Mouse (Mus musculus) hindbrain, embryonic 12.5 days (tissue): Measurements from ENCODE around the gene Gm5114. TPM values are rescaled to one million over a fixed set of nuclear protein-coding genes. Genes with fewer than 3 reads are reported as not detected.
"Not testable (repeated sequence)": the region's sequence is repeated elsewhere in the genome, so short reads cannot be mapped to it uniquely, and the experiment has no call there.

Experiments used
- ATAC-seq: fragments of 200-750 bp; cut with Nextera tagmentation; 2 replicates; pipeline ENCODE4 v1.8.0; 2017; ENCODE audit warnings: moderate TSS enrichment; ENCODE audit not compliant: low FRiP score
- H3K27ac ChIP-seq: fragments of 300-500 bp; sonication (generic); 2 replicates; pipeline ENCODE4 v1.5.1; 2016; ENCODE audit warnings: mild to moderate bottlenecking
- H3K27me3 ChIP-seq: fragments of 300-500 bp; sonication (generic); 2 replicates; pipeline ENCODE4 v1.6.1; 2016; ENCODE audit warnings: mild to moderate bottlenecking
- H3K36me3 ChIP-seq: fragments of 300-500 bp; sonication (generic); 2 replicates; pipeline ENCODE4 v1.6.1; 2016; ENCODE audit warnings: mild to moderate bottlenecking
- H3K4me1 ChIP-seq: fragments of 300-500 bp; sonication (generic); 2 replicates; pipeline ENCODE4 v1.6.1; 2016
- H3K4me2 ChIP-seq: fragments of 300-500 bp; sonication (generic); replicated peaks from 2 replicates; pipeline ENCODE4 v1.6.1; 2016; ENCODE audit warnings: mild to moderate bottlenecking
- H3K4me3 ChIP-seq: fragments of 300-500 bp; sonication (generic); 2 replicates; pipeline ENCODE4 v1.5.1; 2016; ENCODE audit warnings: mild to moderate bottlenecking
- H3K9ac ChIP-seq: fragments of 300-500 bp; sonication (generic); 2 replicates; pipeline ENCODE4 v1.6.1; 2016; ENCODE audit warnings: mild to moderate bottlenecking, moderate library complexity
- H3K9me3 ChIP-seq: fragments of 300-500 bp; sonication (generic); replicated peaks from 2 replicates; pipeline ENCODE4 v1.6.1; 2016; ENCODE audit warnings: mild to moderate bottlenecking
- WGBS: fragments of 180-500 bp; shearing (Covaris S2); methylation state at CpG from one replicate; pipeline ENCODE4 v1.1.7; 2016; 5-methylcytosine and 5-hydroxymethylcytosine counted together
- microRNA-seq: library from miRNA; unstranded; fragments of <30 nt; microRNA quantifications from one replicate; pipeline ENCODE4, GENCODE M21; 2017
- polyA plus RNA-seq: library from polyadenylated mRNA; unstranded; fragments of >200 nt; fragmentation: Nextera tagmentation; extraction: Ambion mirVana; gene quantifications from 2 replicates; pipeline ENCODE4 v1.2.1, GENCODE M21; 2016

The Gm5114 gene
- not detected in 2 replicates for polyA plus RNA-seq

GRCm38 (mm10) chr7:39413060-39413459 is at the start of gene Gm5114:
TSS of gene Gm5114 (minus strand) at chr7:39413160.
- not testable (repeated sequence) for H3K4me3 ChIP-seq, H3K4me2 ChIP-seq, ATAC-seq, H3K9me3 ChIP-seq, H3K27ac ChIP-seq, H3K36me3 ChIP-seq, H3K4me1 ChIP-seq, H3K27me3 ChIP-seq, H3K9ac ChIP-seq
- WGBS = 60% methylated on average over 1 of the region's 1 CpGs

DNA sequence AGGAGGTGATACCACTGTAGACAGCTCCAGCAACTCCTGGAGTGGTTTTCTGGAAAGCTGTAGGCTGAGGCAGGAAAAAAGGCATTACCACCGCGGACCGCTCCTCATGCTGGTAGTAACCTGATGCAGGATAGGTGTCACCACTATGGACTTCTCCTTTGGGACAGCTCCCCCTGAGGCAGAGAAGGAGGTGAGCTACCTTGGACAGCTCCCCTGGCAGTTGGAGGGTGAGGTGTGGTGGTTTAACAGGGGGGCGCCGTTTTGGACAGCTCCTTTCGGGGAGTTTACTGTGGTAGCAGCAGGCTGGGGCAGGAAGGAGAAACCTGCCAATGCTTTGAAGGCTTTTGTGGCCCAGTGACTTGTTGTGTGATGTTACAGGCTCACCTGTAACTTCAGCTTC is 42.8 kb upstream of the Gm5114 start:
- H3K36me3 ChIP-seq = 0 out of 2 replicates have a peak, but pooled peaks cover 6% of the 10 kb centered on the region
- WGBS = 33% methylated on average over 6 of the region's 6 CpGs
- no peak overlapping the region for H3K9ac ChIP-seq
- no peaks in the 10 kb centered on the region for H3K27me3 ChIP-seq
- no peak overlapping the region for H3K4me3 ChIP-seq
- H3K4me2 ChIP-seq = no peak overlapping the region
- no peak overlapping the region for H3K27ac ChIP-seq
- no peaks in the 10 kb centered on the region for H3K9me3 ChIP-seq
- ATAC-seq = no peak
- H3K4me1 ChIP-seq = no peaks in the 10 kb centered on the region

DNA sequence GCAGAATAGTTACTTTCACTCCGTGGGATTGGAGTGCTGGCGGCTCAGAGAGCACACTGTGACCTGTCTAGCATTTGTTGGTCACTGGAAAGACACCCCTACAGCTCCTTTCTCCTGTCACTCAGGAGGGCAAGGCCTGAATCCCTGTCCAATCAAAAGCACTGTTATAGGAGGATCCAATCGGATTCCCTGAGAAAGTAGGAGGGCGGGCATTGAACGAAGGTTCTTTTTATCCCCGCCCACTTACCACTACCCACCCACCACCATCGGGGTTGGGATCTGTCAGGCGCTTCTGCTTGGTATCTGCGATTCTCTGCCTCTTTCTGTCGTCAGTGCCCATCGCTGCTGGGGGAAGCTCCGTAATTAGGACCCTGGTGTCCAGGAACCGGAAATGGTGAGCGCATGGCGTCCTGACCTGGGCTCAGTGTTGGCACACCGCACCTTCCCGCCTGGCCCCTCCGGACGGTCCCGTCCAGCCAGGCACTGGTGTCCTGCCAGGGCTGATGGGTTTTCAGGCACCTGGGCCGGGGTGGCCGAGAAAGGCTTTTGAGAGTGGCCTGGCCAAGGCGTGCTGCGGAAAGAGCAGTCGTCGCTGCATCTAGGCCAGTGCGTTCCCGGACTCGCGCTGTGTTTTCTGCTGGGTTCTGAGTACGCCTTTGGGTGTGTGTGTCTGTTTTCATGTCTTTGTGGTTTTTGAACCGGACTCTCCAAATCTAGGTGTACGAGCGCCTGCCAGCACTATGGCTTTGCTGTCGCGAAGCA is 36.5 kb upstream of the Gm5114 start:
- H3K4me1 ChIP-seq = peaks cover 9% of the 10 kb centered on the region
- H3K27ac ChIP-seq = peak overlapping the region; percentile 84
- H3K9me3 ChIP-seq = no peaks in the 10 kb centered on the region
- H3K4me3 ChIP-seq = peak overlapping the region; percentile 62
- 0 out of 2 replicates have a peak, but pooled peaks cover 6% of the 10 kb centered on the region for H3K36me3 ChIP-seq
- WGBS = 3% methylated on average over 36 of the region's 36 CpGs
- peak; percentile 99 for ATAC-seq
- peaks cover 3% of the 10 kb centered on the region; the same call in 1 of the 2 replicates for H3K27me3 ChIP-seq
- peak overlapping the region; percentile 77 for H3K4me2 ChIP-seq
- peak overlapping the region; percentile 79 for H3K9ac ChIP-seq

DNA sequence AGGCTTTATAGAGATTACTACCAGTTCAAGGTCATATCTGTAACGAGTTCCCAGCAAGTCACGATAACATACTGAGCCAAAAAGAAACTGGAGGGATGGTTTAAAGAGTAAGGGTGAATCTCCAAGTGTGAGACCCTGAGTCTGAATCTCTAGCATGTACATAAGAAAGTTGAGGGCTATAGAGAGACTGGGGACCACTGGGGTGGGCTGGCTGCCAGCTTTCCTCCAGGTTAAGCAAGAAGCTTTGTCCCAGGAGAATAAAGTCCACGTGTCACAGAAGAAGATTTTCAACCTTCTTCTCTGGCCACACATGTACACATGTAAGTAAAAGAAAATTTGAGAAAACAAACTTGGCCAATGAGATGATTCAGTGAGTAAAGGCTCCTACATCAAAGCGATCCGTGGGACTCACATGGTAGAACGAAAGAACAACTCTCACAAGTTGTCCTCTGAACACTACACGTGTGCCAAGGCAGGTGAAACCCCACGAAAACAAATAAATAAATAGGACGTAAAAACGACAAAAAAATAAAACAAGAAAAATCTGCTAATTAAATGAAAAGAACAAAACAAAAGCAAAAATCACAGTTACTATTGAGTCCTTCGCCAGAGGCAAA is 35.8 kb upstream of the Gm5114 start:
- 0 out of 2 replicates have a peak, but pooled peaks cover 6% of the 10 kb centered on the region for H3K36me3 ChIP-seq
- WGBS = 67% methylated on average over 11 of the region's 11 CpGs
- H3K4me1 ChIP-seq = peaks cover 9% of the 10 kb centered on the region
- H3K27ac ChIP-seq = no peak overlapping the region
- H3K4me2 ChIP-seq = peak overlapping the region; percentile 77
- peak overlapping the region; percentile 79; the same call in 1 of the 2 replicates for H3K9ac ChIP-seq
- H3K4me3 ChIP-seq = peak overlapping the region; percentile 62
- H3K27me3 ChIP-seq = peaks cover 3% of the 10 kb centered on the region; the same call in 1 of the 2 replicates
- peak; percentile 27 for ATAC-seq
- H3K9me3 ChIP-seq = no peaks in the 10 kb centered on the region

DNA sequence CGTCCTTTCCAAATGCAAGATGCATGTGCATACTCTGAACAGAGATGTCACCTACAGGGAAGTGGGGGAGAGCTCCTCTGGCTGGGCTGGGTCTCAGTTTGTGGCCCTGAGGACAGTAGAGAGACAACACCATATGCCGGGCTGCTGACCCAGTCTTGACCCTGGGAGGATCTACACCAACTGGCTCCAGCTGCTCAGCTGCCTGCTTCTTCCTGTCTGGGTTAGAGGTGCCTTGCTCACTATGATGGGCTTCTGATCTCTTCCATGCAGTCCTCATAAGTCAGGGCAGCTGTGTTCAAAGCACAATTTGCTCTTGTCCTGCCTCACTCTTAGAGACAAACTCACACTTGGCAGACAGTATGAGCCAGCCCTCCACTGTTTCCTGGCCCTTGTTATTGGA is 28.3 kb upstream of the Gm5114 start:
- no peaks in the 10 kb centered on the region; the same call in 1 of the 2 replicates for H3K9me3 ChIP-seq
- H3K36me3 ChIP-seq = no peaks in the 10 kb centered on the region
- H3K9ac ChIP-seq = no peak overlapping the region
- WGBS = 52% methylated on average over 2 of the region's 2 CpGs
- no peak overlapping the region for H3K4me2 ChIP-seq
- peaks cover 3% of the 10 kb centered on the region; the same call in 1 of the 2 replicates for H3K27me3 ChIP-seq
- H3K4me3 ChIP-seq = no peak overlapping the region
- no peak for ATAC-seq
- no peaks in the 10 kb centered on the region for H3K4me1 ChIP-seq
- H3K27ac ChIP-seq = no peak overlapping the region

GRCm38 (mm10) chr7:39440362-39440761 is 27.4 kb upstream of the Gm5114 start:
- WGBS = 84% methylated on average over 4 of the region's 4 CpGs
- H3K4me1 ChIP-seq = no peaks in the 10 kb centered on the region
- peaks cover 5% of the 10 kb centered on the region; the same call in 1 of the 2 replicates for H3K9me3 ChIP-seq
- H3K36me3 ChIP-seq = no peaks in the 10 kb centered on the region
- H3K4me3 ChIP-seq = no peak overlapping the region
- no peak overlapping the region for H3K9ac ChIP-seq
- ATAC-seq = no peak
- peaks cover 3% of the 10 kb centered on the region; the same call in 1 of the 2 replicates for H3K27me3 ChIP-seq
- H3K27ac ChIP-seq = no peak overlapping the region
- H3K4me2 ChIP-seq = no peak overlapping the region

Small RNA genes lying within 50 kb of the gene (microRNA-seq; reads per million reads assigned to microRNA genes)
- gene Gm27437 = not detected

Other genes starting within 250 kb of the Gm5114 start
- gene Zfp619, start 104.6 kb upstream of the Gm5114 start, polyA plus RNA-seq = 3.8 and 4.3 TPM in 2 replicates